Mouse (Mus musculus): ENCODE measurements at regions not wholly inside any gene's neighbourhood (a gene's known extent, or its start where the extent isn't known, plus 50 kb on each side); places are given as distances from the start of the nearest gene placed in this dataset.

- no peak for TF ChIP-seq GATA4 (IDR thresholded peaks at IDR 0.05; ENCODE audit: insufficient replicate concordance, low read length)
Observed at GRCm38 (mm10) chr16:30009521-30010186, 54.5 kb upstream of the Hes1 start.

GRCm38 (mm10) chr16:30013123-30013522, 51.1 kb upstream of the Hes1 start:
- no peak for TF ChIP-seq GATA4 (IDR thresholded peaks at IDR 0.05; ENCODE audit: insufficient replicate concordance, low read length)

- no peak for TF ChIP-seq GATA4 (IDR thresholded peaks at IDR 0.05; ENCODE audit: insufficient replicate concordance, low read length)
Observed at GRCm38 (mm10) chr16:30013943-30014342, 50.2 kb upstream of the Hes1 start.

Data from liver, adult (tissue).